Mouse (Mus musculus) cerebellum, postnatal 36 days (tissue): Measurements from ENCODE around the gene F2.

Experiments
- DNase-seq, 2 experiments: peaks; one replicate each; pipeline ENCODE4 v3.0.0; 2021 to 2022; ENCODE audit warnings: mixed read lengths in 2 of 2

Gene F2

DNA sequence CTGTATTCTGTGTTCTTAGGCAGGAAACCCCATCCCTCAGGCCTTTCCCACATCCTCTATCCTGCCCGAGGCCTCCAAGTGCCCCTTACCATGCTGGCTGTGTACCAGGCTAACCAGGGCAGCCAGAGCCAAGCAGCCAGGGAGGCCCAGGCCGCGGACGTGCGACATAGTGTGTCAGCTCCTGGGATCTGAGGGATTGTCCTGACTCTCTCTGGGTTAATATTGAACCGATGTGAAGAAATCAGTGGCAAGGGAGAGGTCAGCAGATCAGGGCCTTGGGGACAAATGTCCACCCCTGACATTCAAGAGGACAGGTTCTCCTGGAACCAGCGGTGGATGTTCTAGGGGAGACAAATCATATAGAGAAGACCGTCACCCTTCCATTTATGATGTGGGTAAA lies at the start of gene F2:
TSS of gene F2 (minus strand) at position 186 of the 400 bp plus-strand sequence.
- no peak for DNase-seq

- DNase-seq: peak in 1 of 2 experiments; percentile 27
Observed at GRCm38 (mm10) chr2:91683919-91684318, 47.7 kb upstream of the F2 start.

- peak in 1 of 2 experiments; percentile 32 for DNase-seq
Observed at GRCm38 (mm10) chr2:91682850-91683249, 46.6 kb upstream of the F2 start.

GRCm38 (mm10) chr2:91676961-91677360 lies 40.7 kb upstream of the F2 start:
- no peak for DNase-seq

DNA sequence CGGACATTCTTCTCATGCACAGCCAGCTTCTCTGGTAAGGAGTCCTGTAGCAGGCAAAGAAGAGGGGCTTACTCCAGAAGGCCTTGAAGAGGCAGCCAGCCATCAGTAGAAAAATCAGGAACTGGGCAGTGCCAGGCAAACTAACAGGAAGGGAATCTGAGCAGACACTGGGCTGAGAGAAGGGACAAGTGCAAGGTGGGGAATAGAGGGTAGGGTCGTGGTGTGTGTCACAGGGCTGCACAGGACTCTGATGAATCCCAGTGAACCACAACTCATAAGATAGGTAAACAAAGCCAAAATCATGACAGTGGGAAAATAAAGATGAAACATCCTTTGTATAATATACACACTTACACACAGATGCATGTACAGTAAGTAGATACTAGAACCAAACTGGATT lies 40.2 kb upstream of the F2 start:
- DNase-seq: no peak

DNA sequence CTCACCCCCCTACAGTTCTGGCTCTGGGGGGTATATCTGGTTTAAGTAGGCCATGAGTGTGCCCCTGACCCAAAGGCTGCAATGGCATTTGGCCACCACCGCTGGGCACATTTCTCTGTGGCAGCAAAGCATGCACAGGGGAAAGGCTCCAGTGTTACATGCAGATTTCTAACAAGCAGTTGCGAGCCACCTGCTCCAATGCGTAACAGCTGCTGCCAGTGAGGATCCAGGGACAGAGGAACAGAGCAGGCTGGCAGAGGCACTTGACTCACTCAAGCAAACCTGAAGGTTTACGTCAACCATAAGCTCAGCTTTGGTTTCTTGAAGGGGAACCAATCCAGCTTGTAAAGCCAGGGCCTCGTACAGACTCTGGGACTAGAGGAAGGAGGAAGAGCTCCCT lies 38.7 kb upstream of the F2 start:
- DNase-seq: no peak

DNA sequence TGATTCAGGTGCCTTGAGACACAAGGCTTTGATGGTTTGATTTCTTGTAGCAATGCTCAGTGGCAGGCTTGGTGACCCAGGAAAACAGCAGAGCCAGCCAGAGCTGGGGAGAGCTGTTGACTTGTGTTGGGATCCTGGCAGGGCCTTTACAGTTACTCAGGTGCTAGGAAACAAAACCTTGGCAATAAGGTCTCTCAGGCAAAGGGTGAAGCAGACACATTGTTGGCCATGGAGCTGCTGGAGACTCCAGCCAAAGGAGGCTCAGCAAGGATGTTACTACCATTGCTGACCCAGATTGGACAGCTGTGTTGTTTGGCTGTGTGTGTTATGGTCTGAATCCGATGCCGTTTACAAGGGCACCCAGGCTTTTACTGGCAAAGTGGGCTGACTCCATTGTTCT lies 37.4 kb upstream of the F2 start:
- DNase-seq: no peak

DNA sequence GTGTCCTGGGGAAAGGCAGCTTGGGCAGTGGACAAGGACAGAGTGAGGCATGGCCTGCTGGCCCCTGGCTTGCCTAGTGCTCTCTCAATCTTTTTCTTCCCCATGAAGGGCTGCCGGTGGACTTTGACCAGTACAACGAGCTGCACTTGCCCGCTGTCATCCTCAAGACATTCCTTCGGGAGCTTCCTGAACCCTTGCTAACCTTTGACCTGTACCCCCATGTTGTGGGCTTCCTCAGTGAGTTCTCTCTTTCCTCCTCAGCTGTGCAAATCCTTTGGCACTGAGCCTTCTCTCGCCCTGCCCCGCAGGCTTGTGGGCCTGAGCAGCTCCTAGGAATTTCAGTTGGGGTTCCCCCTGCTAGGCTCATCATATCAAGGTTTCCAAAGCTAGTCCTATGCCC lies 33.8 kb upstream of the F2 start:
- DNase-seq: no peak

GRCm38 (mm10) chr2:91669326-91669725 lies 33.1 kb upstream of the F2 start:
- DNase-seq: no peak

DNA sequence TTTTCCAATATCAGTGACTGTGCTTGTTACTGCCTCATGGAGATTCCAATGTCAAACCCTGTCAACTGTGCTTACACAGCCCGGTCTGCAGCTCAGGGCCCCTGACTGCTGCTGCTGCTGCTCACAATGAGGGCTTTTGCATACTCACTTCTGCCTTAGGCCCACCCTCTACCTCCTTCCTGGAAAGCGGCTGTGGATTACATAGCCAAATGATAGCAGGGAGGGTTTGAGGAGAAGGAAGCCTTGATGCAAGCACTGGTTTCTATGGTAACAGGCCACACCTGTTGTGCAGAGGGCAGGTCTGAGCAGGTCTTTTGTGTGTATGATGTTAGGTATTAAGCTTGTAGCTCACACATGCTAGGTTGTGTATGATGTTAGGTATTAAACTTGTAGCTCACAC lies 31.5 kb upstream of the F2 start:
- DNase-seq: no peak

DNA sequence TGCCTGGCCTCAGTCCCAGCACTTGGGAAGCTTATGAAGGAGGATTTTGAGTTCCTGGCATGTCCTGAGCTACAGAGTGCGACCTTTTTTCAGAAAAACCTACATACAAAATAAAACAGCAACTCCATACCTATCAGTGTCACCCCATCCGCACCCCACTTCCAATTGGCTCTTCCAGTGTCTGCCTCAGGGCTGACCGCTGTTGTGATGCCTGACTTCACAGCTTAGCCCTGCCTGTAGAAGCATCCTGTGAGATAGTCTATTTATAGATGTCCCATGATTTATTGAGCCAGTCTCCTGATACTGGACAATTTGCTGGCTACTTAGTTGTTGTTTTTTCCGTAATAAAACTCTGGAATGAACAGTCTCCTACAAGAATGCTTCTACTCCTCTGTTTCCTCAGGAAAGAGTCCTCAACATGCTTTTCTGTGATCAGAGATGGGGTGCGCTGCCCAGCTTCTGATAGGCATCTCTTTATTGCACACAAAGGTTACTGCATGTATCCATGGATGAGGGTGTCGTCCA lies 30.2 kb upstream of the F2 start:
- no peak for DNase-seq

- DNase-seq: no peak
Observed at GRCm38 (mm10) chr2:91664780-91665179, 28.6 kb upstream of the F2 start.

DNA sequence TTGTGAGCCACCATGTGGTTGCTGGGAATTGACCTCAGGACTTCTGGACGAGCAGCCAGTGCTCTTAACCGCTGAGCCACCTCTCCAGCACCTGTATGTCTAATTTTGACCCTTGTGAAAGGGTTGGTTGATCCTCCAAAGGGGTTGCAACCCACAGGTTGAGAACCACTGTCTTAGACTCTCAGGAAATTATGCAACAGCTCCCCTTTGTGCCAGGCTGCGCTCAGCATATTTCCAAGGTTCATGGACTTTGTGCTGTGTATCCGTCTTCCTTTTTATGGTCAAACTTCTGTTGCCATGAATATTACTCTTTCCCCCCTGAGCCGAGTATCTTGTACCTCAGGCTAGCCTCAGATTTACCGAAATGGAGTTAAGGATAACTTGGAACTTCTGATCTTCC lies 24.8 kb upstream of the F2 start:
- no peak for DNase-seq

- no peak for DNase-seq
Observed at GRCm38 (mm10) chr2:91659657-91660056, 23.4 kb upstream of the F2 start.

GRCm38 (mm10) chr2:91656774-91657173 lies 20.6 kb upstream of the F2 start:
- DNase-seq: no peak

DNA sequence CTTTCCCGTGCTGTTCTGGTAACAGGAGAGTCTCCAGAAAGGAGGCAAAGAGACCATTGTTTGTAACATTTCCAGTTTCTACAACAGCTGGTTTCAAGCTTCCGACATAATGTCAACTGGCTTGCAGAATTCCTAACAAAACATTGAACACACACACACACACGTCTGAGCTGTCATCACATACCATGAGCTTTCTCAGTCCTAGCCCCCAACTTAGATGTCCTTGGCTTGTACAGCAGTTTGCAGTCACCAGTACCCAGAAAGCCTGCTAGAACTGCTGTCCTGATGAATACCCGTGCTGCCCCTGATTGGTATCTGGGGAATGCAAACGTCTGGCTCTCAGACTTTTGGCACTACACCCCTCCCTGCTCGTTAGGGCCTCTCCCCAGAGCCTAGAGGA lies 19.6 kb upstream of the F2 start:
- DNase-seq: no peak

GRCm38 (mm10) chr2:91655388-91655787 lies 19.2 kb upstream of the F2 start:
- no peak for DNase-seq

DNA sequence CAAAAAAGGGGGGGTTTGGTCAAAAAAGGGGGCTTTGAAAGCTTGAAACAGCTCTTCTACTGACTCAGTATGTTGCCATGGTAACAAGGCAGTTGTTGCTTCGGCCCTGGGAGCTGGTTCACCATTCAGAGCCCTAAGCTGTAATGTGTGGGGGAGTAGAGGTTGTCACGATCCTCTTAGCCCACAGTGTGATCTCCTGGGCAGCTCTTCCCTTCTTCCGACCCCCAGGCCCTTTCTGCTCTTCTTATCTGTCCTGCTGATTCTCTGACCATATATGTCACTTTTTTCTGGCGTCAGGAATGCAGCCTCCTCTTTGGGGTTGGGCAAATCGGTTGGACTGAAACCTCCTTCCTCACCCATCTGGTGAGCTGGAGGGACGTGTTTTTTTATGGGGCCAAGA lies 16.6 kb upstream of the F2 start:
- DNase-seq: no peak

GRCm38 (mm10) chr2:91651458-91652258 lies 15.4 kb upstream of the F2 start:
- no peak for DNase-seq

- no peak for DNase-seq
Observed at GRCm38 (mm10) chr2:91650360-91650995, 14.3 kb upstream of the F2 start.

- peak; percentile 97 to 99 for DNase-seq
Observed at GRCm38 (mm10) chr2:91649553-91650359, 13.5 kb upstream of the F2 start, which contains the start of the genes Zfp408 and Arhgap1. Zfp408 (minus strand) TSS chr2:91649791. Arhgap1 (plus strand) TSS chr2:91649860.

DNA sequence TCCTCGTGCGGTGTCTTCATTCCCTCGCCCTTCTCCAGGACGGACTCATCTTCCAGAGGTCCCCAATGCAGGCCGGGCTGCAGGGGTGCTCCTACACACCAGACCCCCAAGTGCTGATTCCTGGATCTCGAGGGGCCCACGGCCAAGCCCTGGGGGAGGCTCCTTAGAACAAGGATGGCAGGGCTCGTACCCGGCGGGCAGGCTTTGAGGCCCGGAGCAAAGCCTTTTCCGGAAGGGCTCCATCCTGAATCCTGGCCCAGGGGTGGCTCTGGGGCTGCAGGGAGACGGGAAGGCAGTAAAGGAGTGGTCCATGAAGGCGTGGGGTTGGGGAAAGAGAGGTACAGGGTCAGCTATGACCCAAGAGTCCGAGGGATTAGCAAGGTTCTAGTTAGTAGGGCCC lies 12.9 kb upstream of the F2 start:
- DNase-seq: no peak

DNA sequence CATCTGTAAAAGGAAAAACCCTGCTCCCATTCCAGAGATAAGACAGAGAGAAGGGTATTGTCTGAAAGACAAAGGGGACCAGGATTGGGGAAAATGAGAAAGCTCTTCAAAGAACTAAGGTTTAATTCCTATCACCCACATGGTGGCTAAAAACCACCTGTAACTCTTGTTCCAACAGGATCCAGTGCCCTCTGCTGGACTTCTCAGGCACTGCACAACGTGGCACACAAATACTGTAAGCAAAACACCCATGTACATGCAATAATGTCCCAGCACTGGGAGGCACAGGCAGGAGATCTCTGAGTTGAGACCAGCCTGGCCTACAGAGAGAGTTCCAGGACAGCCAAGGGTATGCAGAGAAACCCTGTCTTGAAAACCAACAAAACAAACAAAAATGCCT lies 10.5 kb upstream of the F2 start:
- peak; percentile 64 to 67 for DNase-seq
